Mouse (Mus musculus) liver, postnatal 0 days (tissue): ENCODE results near the gene Zfp414.

ENCODE experiments used
- CTCF ChIP-seq: sonication (generic); IDR thresholded peaks from 2 replicates; pipeline ENCODE4 v1.5.1; 2016; ENCODE audit warnings: antibody characterized with exemption, low read depth
- EP300 ChIP-seq: IDR thresholded peaks from 2 replicates; pipeline ENCODE4 v1.6.1; 2016; ENCODE audit warnings: antibody characterized with exemption, low read depth, mild to moderate bottlenecking

- no peak for TF ChIP-seq CTCF
- TF ChIP-seq EP300: no peak
Observed at GRCm38 (mm10) chr17:33637516-33638276, 8.8 kb downstream of the Zfp414 start, which contains the start of gene Pram1.
